Comparison of ENCODE assay signal across 8 mouse cellular contexts in genomic region chr11:118354636-118355191, GRCm38 (mm10). TPM values are rescaled to one million over a fixed set of nuclear protein-coding genes. Genes with fewer than 3 reads are reported as not detected.
A peak's percentile ranks its signal among the peaks of the same experiment; 100 is the strongest.
DNase-seq lines count a peak whose midpoint lies in the region; ATAC-seq and TF ChIP-seq lines count a peak whose summit lies in the region.

No protein-coding gene starts in this region.

- peak; percentile 56 for ATAC-seq in CD4-positive, CD25-positive, alpha-beta regulatory T cell, adult 4 months
- ATAC-seq in granulocyte monocyte progenitor cell, adult 5-6 weeks (replicated peaks; ENCODE audit: poor library complexity, severe bottlenecking): peak; percentile 18
- ATAC-seq in kidney, postnatal 0 days (replicated peaks; ENCODE audit: low FRiP score, low read depth): peak; percentile 37
- no peak for ATAC-seq in megakaryocyte-erythroid progenitor cell, adult 5-6 weeks (replicated peaks; ENCODE audit: low FRiP score, low TSS enrichment, poor library complexity, severe bottlenecking)

- H3K9me3 ChIP-seq in kidney, postnatal 0 days (replicated peaks; ENCODE audit: low read length): no peaks in the 10 kb centered on the region
- H3K9me3 ChIP-seq in megakaryocyte, embryonic 14.5 days: no peaks in the 10 kb centered on the region

- no peak for TF ChIP-seq CTCF in kidney, adult 2 months (conservative IDR thresholded peaks at IDR 0.05; ENCODE audit: insufficient read depth, insufficient read length, low read depth, low read length)
- no peak for TF ChIP-seq CTCF in kidney, postnatal 0 days (IDR thresholded peaks at IDR 0.05; ENCODE audit: low read depth)

- no peaks in the 10 kb centered on the region for H3K36me3 ChIP-seq in kidney, adult 2 months (ENCODE audit: control insufficient read depth, insufficient read depth, low read length)
- H3K36me3 ChIP-seq in kidney, postnatal 0 days (ENCODE audit: insufficient read depth, low read length): 0 out of 2 replicates have a peak, but pooled peaks cover 4% of the 10 kb centered on the region
- no peaks in the 10 kb centered on the region for H3K36me3 ChIP-seq in megakaryocyte, embryonic 14.5 days (replicated peaks; ENCODE audit: low read length)

- H3K27ac ChIP-seq in kidney, adult 2 months (ENCODE audit: insufficient read depth, low read depth, low read length): peak overlapping the region; percentile 41; the same call in 1 of the 2 replicates
- peak overlapping the region; percentile 85 for H3K27ac ChIP-seq in kidney, postnatal 0 days

- no peaks in the 10 kb centered on the region for H3K27me3 ChIP-seq in kidney, adult 2 months (replicated peaks; ENCODE audit: control insufficient read depth, insufficient read depth, low read length)
- no peaks in the 10 kb centered on the region for H3K27me3 ChIP-seq in kidney, postnatal 0 days (ENCODE audit: insufficient read depth, low read length)
- H3K27me3 ChIP-seq in megakaryocyte, embryonic 14.5 days (replicated peaks): peaks cover 94% of the 10 kb centered on the region

- no peak for TF ChIP-seq POLR2A in kidney, adult 2 months (IDR thresholded peaks at IDR 0.05; ENCODE audit: low read depth, low read length)

- 1% methylated on average over 47 of the region's 47 CpGs for WGBS in kidney, adult 2 months
- under 1% methylated on average over 46 of the region's 47 CpGs for WGBS in kidney, postnatal 0 days

- H3K4me3 ChIP-seq in kidney, adult 2 months (ENCODE audit: insufficient read depth, low read depth, low read length): peak overlapping the region; percentile 66
- H3K4me3 ChIP-seq in kidney, postnatal 0 days (replicated peaks; ENCODE audit: low read depth, low read length): peak overlapping the region; percentile 85
- H3K4me3 ChIP-seq in megakaryocyte, embryonic 14.5 days (replicated peaks): peak overlapping the region; percentile 87

- no peak for DNase-seq in kidney, adult 2 months
- no peak for DNase-seq in kidney, adult 18-20 months
- DNase-seq in cerebellum, postnatal 10 days: peak; percentile 59 to 63
- DNase-seq in kidney, postnatal 0 days (ENCODE audit: low spot score): peak; percentile 48

- peak overlapping the region; percentile 93 for H3K4me2 ChIP-seq in kidney, postnatal 0 days (ENCODE audit: low read length)

- peak overlapping the region; percentile 95 for H3K9ac ChIP-seq in kidney, postnatal 0 days (ENCODE audit: low read depth, low read length)

- no peaks in the 10 kb centered on the region for H3K4me1 ChIP-seq in kidney, adult 2 months (ENCODE audit: control insufficient read depth, insufficient read depth, low read length)
- peaks cover 9% of the 10 kb centered on the region; the same call in 1 of the 2 replicates for H3K4me1 ChIP-seq in kidney, postnatal 0 days (replicated peaks; ENCODE audit: insufficient read depth, low read length)
- peaks cover 9% of the 10 kb centered on the region for H3K4me1 ChIP-seq in megakaryocyte, embryonic 14.5 days

RNA-seq across cellular contexts. Expression of gene Timp2, which starts 0.8 kb away (rescaled TPM):
- 78.7 and 83.3 TPM in 2 replicates for polyA plus RNA-seq in kidney, adult 2 months (2012; rRNA removed)
- 10 to 100 TPM in 1 of 2 experiments, 1 to 10 TPM in 1; 9.5 to 10.5 TPM for polyA plus RNA-seq in CD4-positive, CD25-positive, alpha-beta regulatory T cell, adult 4 months (2017; shearing (Covaris generic))
- 1.8 and 3.5 TPM in 2 replicates for total RNA-seq in granulocyte monocyte progenitor cell, adult 5-6 weeks (2014; fragmentation: Nextera tagmentation)
- total RNA-seq in granulocyte monocyte progenitor cell, adult 5-6 weeks (2017): 2.5 and 12.7 TPM in 2 replicates
- polyA plus RNA-seq in kidney, postnatal 0 days (2015; fragmentation: Nextera tagmentation; extraction: Ambion mirVana): 81.0 and 88.4 TPM in 2 replicates
- 8.4 and 8.9 TPM in 2 replicates for polyA plus RNA-seq in megakaryocyte, embryonic 14.5 days (2012; ENCODE audit: insufficient read depth, low replicate concordance)
- 4.4 and 8.0 TPM in 2 replicates for total RNA-seq in megakaryocyte-erythroid progenitor cell, adult 5-6 weeks (2014; fragmentation: Nextera tagmentation)
- total RNA-seq in megakaryocyte-erythroid progenitor cell, adult 5-6 weeks (2017): 9.3 and 9.5 TPM in 2 replicates

RNA-seq across cellular contexts. Expression of gene Cep295nl, which starts 12.4 kb away (rescaled TPM):
- polyA plus RNA-seq in kidney, adult 2 months (2012; rRNA removed): 0.06 and 0.07 TPM in 2 replicates
- polyA plus RNA-seq in CD4-positive, CD25-positive, alpha-beta regulatory T cell, adult 4 months (2017; shearing (Covaris generic)): under 1 TPM; 0.32 to 0.52 TPM
- total RNA-seq in granulocyte monocyte progenitor cell, adult 5-6 weeks (2014; fragmentation: Nextera tagmentation): not detected in 2 replicates
- total RNA-seq in granulocyte monocyte progenitor cell, adult 5-6 weeks (2017): not detected in 2 replicates
- polyA plus RNA-seq in kidney, postnatal 0 days (2015; fragmentation: Nextera tagmentation; extraction: Ambion mirVana): 0.46 and 0.54 TPM in 2 replicates
- not detected in 2 replicates for polyA plus RNA-seq in megakaryocyte, embryonic 14.5 days (2012; ENCODE audit: insufficient read depth, low replicate concordance)
- 0.81 and 2.2 TPM in 2 replicates for total RNA-seq in megakaryocyte-erythroid progenitor cell, adult 5-6 weeks (2014; fragmentation: Nextera tagmentation)
- 1.2 TPM in 2 replicates for total RNA-seq in megakaryocyte-erythroid progenitor cell, adult 5-6 weeks (2017)

RNA-seq across cellular contexts. Expression of gene Lgals3bp, which starts 47.2 kb away (rescaled TPM):
- 360 and 363 TPM in 2 replicates for polyA plus RNA-seq in kidney, adult 2 months (2012; rRNA removed)
- 100 to 1,000 TPM in 1 of 2 experiments, 10 to 100 TPM in 1; 93.7 to 163 TPM for polyA plus RNA-seq in CD4-positive, CD25-positive, alpha-beta regulatory T cell, adult 4 months (2017; shearing (Covaris generic))
- total RNA-seq in granulocyte monocyte progenitor cell, adult 5-6 weeks (2014; fragmentation: Nextera tagmentation): 85.3 and 107 TPM in 2 replicates
- 36.0 and 44.8 TPM in 2 replicates for total RNA-seq in granulocyte monocyte progenitor cell, adult 5-6 weeks (2017)
- 68.8 and 80.3 TPM in 2 replicates for polyA plus RNA-seq in kidney, postnatal 0 days (2015; fragmentation: Nextera tagmentation; extraction: Ambion mirVana)
- polyA plus RNA-seq in megakaryocyte, embryonic 14.5 days (2012; ENCODE audit: insufficient read depth, low replicate concordance): 84.6 and 224 TPM in 2 replicates
- total RNA-seq in megakaryocyte-erythroid progenitor cell, adult 5-6 weeks (2014; fragmentation: Nextera tagmentation): 174 and 211 TPM in 2 replicates
- total RNA-seq in megakaryocyte-erythroid progenitor cell, adult 5-6 weeks (2017): 112 and 174 TPM in 2 replicates

Comparison
In these comparisons a context has a peak if more than half of its experiments do, and no peak if none do; other contexts are left out.
1. DNase-seq: peak in cerebellum, postnatal 10 days (2 of 2) and kidney, postnatal 0 days (single experiment); none in kidney, adult 2 months (single experiment) and kidney, adult 18-20 months (single experiment).
2. Peak in every context shown above with its lines, with median percentiles within 50 percentile points of each other: H3K4me3 ChIP-seq.